Mouse (Mus musculus) layer of hippocampus, adult 9-11 months (tissue): ENCODE results near the gene Jtb.

ENCODE experiments used
- DNase-seq: peaks from one replicate; pipeline ENCODE4 v3.0.0; 2022

The Jtb gene

GRCm38 (mm10) chr3:90231507-90232333 lies at the start of gene Jtb:
TSS of gene Jtb (plus strand) at chr3:90231597.
- DNase-seq, result peak; percentile 97

- no peak for DNase-seq
These were observed 47.8 kb upstream of the Jtb start for GRCm38 (mm10) chr3:90183581-90183980.

GRCm38 (mm10) chr3:90190859-90191510 lies 40.4 kb upstream of the Jtb start:
- DNase-seq, result no peak

GRCm38 (mm10) chr3:90194759-90195158 lies 36.6 kb upstream of the Jtb start:
- DNase-seq, result no peak

GRCm38 (mm10) chr3:90195644-90196043 lies 35.8 kb upstream of the Jtb start:
- no peak for DNase-seq

- no peak for DNase-seq
These were observed 33.8 kb upstream of the Jtb start for GRCm38 (mm10) chr3:90197548-90197947.

GRCm38 (mm10) chr3:90202884-90203283 lies 28.5 kb upstream of the Jtb start:
- DNase-seq, result no peak

- no peak for DNase-seq
These were observed 27.8 kb upstream of the Jtb start for GRCm38 (mm10) chr3:90203619-90204018.

GRCm38 (mm10) chr3:90204582-90204981 lies 26.8 kb upstream of the Jtb start:
- DNase-seq, result no peak

GRCm38 (mm10) chr3:90208662-90209061 lies 22.7 kb upstream of the Jtb start:
- DNase-seq, result no peak

GRCm38 (mm10) chr3:90209908-90210566 lies 21.4 kb upstream of the Jtb start:
- DNase-seq, result no peak

GRCm38 (mm10) chr3:90211475-90212398 lies 19.7 kb upstream of the Jtb start:
- no peak for DNase-seq

GRCm38 (mm10) chr3:90212723-90213122 lies 18.7 kb upstream of the Jtb start:
- DNase-seq, result no peak

- peak; percentile 96 for DNase-seq
These were observed 18.0 kb upstream of the Jtb start, which contains the start of the genes Rps27 and Rab13 for GRCm38 (mm10) chr3:90213377-90213866. TSS of gene Rps27 (minus strand) at chr3:90213651. TSS of gene Rab13 (plus strand) at chr3:90213695.

- DNase-seq, result no peak
These were observed 17.3 kb upstream of the Jtb start for GRCm38 (mm10) chr3:90213956-90214684.

- no peak for DNase-seq
These were observed 15.5 kb upstream of the Jtb start for GRCm38 (mm10) chr3:90215825-90216380.

GRCm38 (mm10) chr3:90220088-90220487 lies 11.3 kb upstream of the Jtb start:
- peak; percentile 43 for DNase-seq

- no peak for DNase-seq
These were observed 10.9 kb upstream of the Jtb start for GRCm38 (mm10) chr3:90220531-90220951.

- no peak for DNase-seq
These were observed 10.3 kb upstream of the Jtb start for GRCm38 (mm10) chr3:90221123-90221522.

GRCm38 (mm10) chr3:90222455-90222854 lies 8.9 kb upstream of the Jtb start:
- no peak for DNase-seq

- no peak for DNase-seq
These were observed 8.5 kb upstream of the Jtb start for GRCm38 (mm10) chr3:90222941-90223340.
